Mouse (Mus musculus): ENCODE measurements at regions not wholly inside any gene's neighbourhood (a gene's known extent, or its start where the extent isn't known, plus 50 kb on each side); places are given as distances from the start of the nearest gene placed in this dataset.

DNA sequence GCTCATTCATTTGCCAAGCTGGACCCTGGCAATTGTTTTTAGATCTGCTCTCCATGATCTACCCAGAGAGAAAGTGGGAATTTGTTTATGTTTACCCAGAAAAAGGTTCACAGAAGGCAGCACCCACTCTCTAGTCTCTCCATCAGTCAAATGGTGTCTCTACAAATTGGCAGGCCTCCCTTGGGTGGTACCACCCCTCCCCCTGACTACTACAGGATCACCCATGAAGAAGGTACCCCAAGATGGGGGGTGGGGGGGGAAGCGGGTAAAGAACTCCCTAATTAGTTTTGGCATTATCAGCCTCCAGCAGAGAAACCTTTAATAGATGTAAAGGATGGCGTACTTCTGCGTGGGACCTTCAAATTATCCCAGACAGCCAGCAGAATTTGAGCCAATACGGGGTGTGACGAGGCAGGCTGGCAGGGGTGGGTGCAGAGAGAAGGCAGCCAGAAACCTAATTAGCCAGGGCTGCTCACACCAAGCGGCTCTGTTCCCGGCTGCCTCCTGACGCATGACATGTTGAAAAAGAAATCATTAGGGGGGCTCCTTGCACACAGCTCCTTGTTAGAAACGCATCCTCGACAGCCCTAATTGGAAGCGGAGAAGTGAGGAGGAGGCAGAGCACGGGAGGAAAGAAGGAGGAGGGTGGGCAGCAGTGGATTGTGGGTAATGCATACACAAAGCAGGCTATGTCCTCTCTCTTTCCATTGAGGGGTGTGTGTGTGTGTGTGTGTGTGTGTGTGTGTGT is 220.7 kb downstream of the Suds3 start:
- no peaks in the 10 kb centered on the region for H3K36me3 ChIP-seq (ENCODE audit: control insufficient read depth, insufficient read depth, low read length)
- ATAC-seq (ENCODE audit: insufficient number of reproducible peaks, low FRiP score, low TSS enrichment, low read depth) (no peak), DNase-seq (ENCODE audit: low spot score) (peak; percentile 26)
- no peak overlapping the region for H3K4me3 ChIP-seq (ENCODE audit: low read depth, low read length)
- H3K27me3 ChIP-seq (ENCODE audit: control insufficient read depth, insufficient read depth, low read length) = no peaks in the 10 kb centered on the region
- WGBS = 48% methylated on average over 12 of the region's 12 CpGs
- no peak overlapping the region for H3K27ac ChIP-seq (replicated peaks; ENCODE audit: low read depth, low read length)
- H3K9me3 ChIP-seq (ENCODE audit: control insufficient read depth, low read length) = no peaks in the 10 kb centered on the region
- no peak overlapping the region for H3K9ac ChIP-seq (ENCODE audit: low read length)
- H3K4me1 ChIP-seq (ENCODE audit: control insufficient read depth, insufficient read depth, low read length) = no peaks in the 10 kb centered on the region
- no peak overlapping the region for H3K4me2 ChIP-seq (ENCODE audit: low read depth, severe bottlenecking)

DNA sequence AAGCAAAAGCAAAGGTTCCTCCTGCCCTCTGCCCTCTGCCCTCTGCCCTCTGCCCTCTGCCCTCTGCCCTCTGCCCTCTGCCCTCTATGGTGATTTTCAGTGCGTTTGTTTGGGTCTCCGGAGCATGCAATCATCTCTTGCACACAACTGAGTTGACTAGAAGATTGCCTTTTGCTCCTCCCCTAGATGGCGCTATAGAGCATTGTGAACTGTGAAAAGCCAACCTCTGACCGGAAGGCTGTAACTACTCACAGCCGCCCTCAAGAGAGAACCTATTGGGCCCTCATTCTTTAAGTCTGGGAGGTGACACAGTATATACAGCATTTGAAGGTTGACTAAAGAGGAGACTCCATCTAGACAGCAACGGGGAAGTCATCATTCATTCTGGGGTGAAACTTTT is 221.3 kb downstream of the Suds3 start:
- DNase-seq (ENCODE audit: low spot score) (no peak), ATAC-seq (ENCODE audit: insufficient number of reproducible peaks, low FRiP score, low TSS enrichment, low read depth) (no peak)
- WGBS = 78% methylated on average over 6 of the region's 6 CpGs

DNA sequence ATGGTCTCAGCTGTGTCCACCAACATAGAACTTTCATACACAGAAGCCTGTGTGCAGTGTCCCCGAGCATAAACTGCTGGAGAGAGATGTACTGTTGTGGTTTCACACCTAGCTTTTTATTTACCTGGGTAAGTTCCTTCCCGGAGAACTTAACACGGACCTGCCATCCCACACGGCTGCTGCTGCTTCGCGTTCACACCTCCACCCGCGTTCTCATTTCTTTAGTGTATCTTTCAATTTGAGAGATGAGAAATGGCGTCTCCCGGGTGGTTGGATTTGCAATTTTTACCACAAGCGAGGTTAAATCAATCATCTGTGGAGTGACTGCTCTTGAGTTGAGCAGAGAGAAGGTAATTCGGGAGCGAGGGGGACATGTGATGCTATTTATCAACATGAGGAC is 223.0 kb downstream of the Suds3 start:
- Histone ChIP-seq H3K9ac (ENCODE audit: low read length) (no peak overlapping the region), H3K4me2 (ENCODE audit: low read depth, severe bottlenecking) (no peak overlapping the region), H3K27me3 (ENCODE audit: control insufficient read depth, insufficient read depth, low read length) (no peaks in the 10 kb centered on the region), H3K36me3 (ENCODE audit: control insufficient read depth, insufficient read depth, low read length) (no peaks in the 10 kb centered on the region), H3K9me3 (ENCODE audit: control insufficient read depth, low read length) (no peaks in the 10 kb centered on the region), H3K4me1 (ENCODE audit: control insufficient read depth, insufficient read depth, low read length) (no peaks in the 10 kb centered on the region), H3K4me3 (ENCODE audit: low read depth, low read length) (no peak overlapping the region), H3K27ac (replicated peaks; ENCODE audit: low read depth, low read length) (no peak overlapping the region)
- 86% methylated on average over 13 of the region's 13 CpGs for WGBS
- no peak for DNase-seq (ENCODE audit: low spot score)
- ATAC-seq (ENCODE audit: insufficient number of reproducible peaks, low FRiP score, low TSS enrichment, low read depth) = no peak

More for the DNA sequence above, 221.3 kb downstream of the Suds3 start:
- Histone ChIP-seq H3K9me3 (ENCODE audit: control insufficient read depth, low read length) (no peaks in the 10 kb centered on the region), H3K9ac (ENCODE audit: low read length) (no peak overlapping the region), H3K27ac (replicated peaks; ENCODE audit: low read depth, low read length) (no peak overlapping the region), H3K36me3 (ENCODE audit: control insufficient read depth, insufficient read depth, low read length) (no peaks in the 10 kb centered on the region), H3K4me1 (ENCODE audit: control insufficient read depth, insufficient read depth, low read length) (no peaks in the 10 kb centered on the region), H3K27me3 (ENCODE audit: control insufficient read depth, insufficient read depth, low read length) (no peaks in the 10 kb centered on the region), H3K4me2 (ENCODE audit: low read depth, severe bottlenecking) (no peak overlapping the region), H3K4me3 (ENCODE audit: low read depth, low read length) (no peak overlapping the region)

DNA sequence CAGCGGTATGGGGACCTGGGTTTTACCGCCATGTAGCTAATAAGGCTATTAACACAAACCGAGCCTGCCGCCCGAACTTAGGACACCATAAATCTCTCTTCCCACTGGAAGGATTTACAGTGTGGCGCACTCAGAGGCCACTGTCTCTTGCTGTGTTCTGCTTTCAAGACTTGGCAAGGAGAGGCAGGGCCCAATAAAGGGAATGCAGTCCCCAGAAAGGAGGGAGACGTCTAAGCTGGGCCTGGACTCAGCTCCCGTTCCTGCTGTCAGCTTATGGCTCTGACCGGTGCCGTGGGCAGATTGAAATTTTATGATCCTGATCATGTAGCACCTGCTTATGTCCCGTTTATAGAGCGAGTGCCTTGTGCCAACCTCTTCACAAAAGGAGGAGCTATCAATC is 226.7 kb downstream of the Suds3 start:
- WGBS = 36% methylated on average over 12 of the region's 12 CpGs
- H3K4me2 ChIP-seq (ENCODE audit: low read depth, severe bottlenecking) = no peak overlapping the region
- no peaks in the 10 kb centered on the region for H3K27me3 ChIP-seq (ENCODE audit: control insufficient read depth, insufficient read depth, low read length)
- H3K4me3 ChIP-seq (ENCODE audit: low read depth, low read length) = no peak overlapping the region
- H3K9ac ChIP-seq (ENCODE audit: low read length) = no peak overlapping the region
- H3K9me3 ChIP-seq (ENCODE audit: control insufficient read depth, low read length) = no peaks in the 10 kb centered on the region
- no peaks in the 10 kb centered on the region for H3K36me3 ChIP-seq (ENCODE audit: control insufficient read depth, insufficient read depth, low read length)
- ATAC-seq (ENCODE audit: insufficient number of reproducible peaks, low FRiP score, low TSS enrichment, low read depth) (no peak), DNase-seq (ENCODE audit: low spot score) (no peak)
- H3K27ac ChIP-seq (replicated peaks; ENCODE audit: low read depth, low read length) = no peak overlapping the region
- H3K4me1 ChIP-seq (ENCODE audit: control insufficient read depth, insufficient read depth, low read length) = no peaks in the 10 kb centered on the region

DNA sequence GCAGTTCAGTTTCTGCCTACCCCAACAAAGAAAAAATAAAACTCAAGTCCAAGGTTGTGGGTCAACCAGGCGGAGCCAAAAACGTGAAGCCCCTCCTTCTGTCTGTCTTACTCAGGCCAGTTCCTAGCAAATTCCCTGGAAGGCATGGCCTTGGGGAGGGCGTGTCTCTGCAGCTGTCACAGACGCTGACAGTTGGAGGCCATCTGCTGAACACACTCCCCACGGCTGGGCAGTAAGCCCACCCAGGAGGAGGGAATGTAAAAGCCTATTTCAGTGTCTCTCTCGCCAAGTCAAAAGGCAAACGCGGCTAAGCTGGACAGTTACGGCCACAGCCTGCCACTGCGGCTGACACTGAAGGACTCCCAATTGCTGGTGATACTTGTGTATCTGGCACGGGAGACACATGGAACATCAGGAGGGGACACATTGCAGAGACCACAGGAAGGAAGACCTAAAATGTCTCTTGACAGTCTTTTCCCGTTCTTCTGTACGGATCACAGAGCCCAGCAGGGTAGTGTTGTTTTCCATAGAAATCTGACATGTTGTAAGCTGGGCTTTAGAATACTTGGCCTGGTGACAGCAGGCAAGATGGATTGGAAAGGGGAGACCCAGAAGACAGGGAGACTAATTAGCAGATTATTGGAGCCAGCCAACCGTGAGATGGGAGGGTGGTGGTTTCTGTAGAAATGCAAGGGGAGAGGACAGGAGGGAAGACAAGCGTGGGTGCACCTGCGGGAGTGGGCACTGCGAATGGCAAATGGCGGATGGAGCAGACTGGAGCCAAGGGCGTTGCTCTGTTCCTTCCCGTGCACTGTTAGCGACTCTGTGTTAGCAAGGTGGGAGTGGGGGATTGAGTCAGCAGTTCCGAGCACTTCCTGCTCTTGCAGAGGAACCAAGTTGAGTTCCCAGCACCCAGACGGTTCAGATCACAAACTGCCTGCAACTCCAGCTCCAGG is 229.5 kb downstream of the Suds3 start:
- no peak overlapping the region for H3K27ac ChIP-seq (replicated peaks; ENCODE audit: low read depth, low read length)
- ATAC-seq (ENCODE audit: insufficient number of reproducible peaks, low FRiP score, low TSS enrichment, low read depth) (no peak), DNase-seq (ENCODE audit: low spot score) (no peak)
- H3K4me3 ChIP-seq (ENCODE audit: low read depth, low read length) = no peak overlapping the region
- H3K9ac ChIP-seq (ENCODE audit: low read length) = no peak overlapping the region
- 64% methylated on average over 23 of the region's 23 CpGs for WGBS
- no peaks in the 10 kb centered on the region for H3K36me3 ChIP-seq (ENCODE audit: control insufficient read depth, insufficient read depth, low read length)
- H3K4me1 ChIP-seq (ENCODE audit: control insufficient read depth, insufficient read depth, low read length) = no peaks in the 10 kb centered on the region
- H3K4me2 ChIP-seq (ENCODE audit: low read depth, severe bottlenecking) = no peak overlapping the region
- no peaks in the 10 kb centered on the region for H3K9me3 ChIP-seq (ENCODE audit: control insufficient read depth, low read length)
- no peaks in the 10 kb centered on the region for H3K27me3 ChIP-seq (ENCODE audit: control insufficient read depth, insufficient read depth, low read length)

DNA sequence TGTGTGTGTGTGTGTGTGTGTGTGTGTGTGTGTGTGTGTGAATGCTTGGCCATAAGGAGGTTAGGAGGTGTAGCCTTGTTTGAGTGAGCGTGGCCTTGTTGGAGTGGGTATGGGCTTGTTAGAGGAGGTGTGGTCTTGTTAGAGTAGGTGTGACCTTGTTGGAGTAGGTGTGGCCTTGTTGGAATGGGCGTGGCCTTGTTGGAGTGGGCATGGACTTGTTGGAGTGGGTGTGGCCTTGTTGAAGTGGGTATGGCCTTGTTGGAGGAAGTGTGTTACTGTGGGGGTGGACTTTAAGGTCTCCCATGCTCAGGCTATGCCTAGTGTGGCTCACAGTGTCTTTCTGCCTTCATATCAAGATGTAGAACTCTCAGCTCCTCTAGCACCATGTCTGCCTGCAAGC is 236.2 kb downstream of the Suds3 start:
- Histone ChIP-seq H3K27ac (replicated peaks; ENCODE audit: low read depth, low read length) (no peak overlapping the region), H3K27me3 (ENCODE audit: control insufficient read depth, insufficient read depth, low read length) (no peaks in the 10 kb centered on the region), H3K36me3 (ENCODE audit: control insufficient read depth, insufficient read depth, low read length) (no peaks in the 10 kb centered on the region), H3K4me1 (ENCODE audit: control insufficient read depth, insufficient read depth, low read length) (no peaks in the 10 kb centered on the region), H3K4me2 (ENCODE audit: low read depth, severe bottlenecking) (no peak overlapping the region), H3K9me3 (ENCODE audit: control insufficient read depth, low read length) (no peaks in the 10 kb centered on the region), H3K4me3 (ENCODE audit: low read depth, low read length) (no peak overlapping the region), H3K9ac (ENCODE audit: low read length) (no peak overlapping the region)
- ATAC-seq (ENCODE audit: insufficient number of reproducible peaks, low FRiP score, low TSS enrichment, low read depth) (no peak), DNase-seq (ENCODE audit: low spot score) (no peak)
- 81% methylated on average over 2 of the region's 2 CpGs for WGBS

DNA sequence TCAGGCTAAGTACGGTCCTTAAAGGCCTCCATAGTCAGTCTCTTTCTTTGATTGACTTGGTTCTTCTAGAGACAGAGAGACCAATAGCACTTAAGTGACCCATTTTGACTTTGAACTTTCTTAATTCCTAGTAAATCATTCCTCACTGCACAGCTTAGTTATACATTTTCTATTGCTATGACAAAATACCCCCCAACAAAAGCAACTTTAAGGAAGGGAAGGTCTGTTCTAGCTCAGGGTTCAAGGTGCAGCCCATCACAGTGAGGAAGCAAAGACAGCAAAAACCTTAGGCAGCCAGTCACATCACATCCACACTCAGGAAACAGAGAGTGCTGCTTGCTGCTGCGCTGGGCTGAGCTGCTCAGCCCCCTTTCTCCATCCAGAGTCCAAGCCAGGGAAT is 241.0 kb downstream of the Suds3 start:
- H3K36me3 ChIP-seq (ENCODE audit: control insufficient read depth, insufficient read depth, low read length) = no peaks in the 10 kb centered on the region
- no peak for ATAC-seq (ENCODE audit: insufficient number of reproducible peaks, low FRiP score, low TSS enrichment, low read depth)
- no peaks in the 10 kb centered on the region for H3K27me3 ChIP-seq (ENCODE audit: control insufficient read depth, insufficient read depth, low read length)
- H3K4me1 ChIP-seq (ENCODE audit: control insufficient read depth, insufficient read depth, low read length) = no peaks in the 10 kb centered on the region
- H3K27ac ChIP-seq (replicated peaks; ENCODE audit: low read depth, low read length) = no peak overlapping the region
- H3K9me3 ChIP-seq (ENCODE audit: control insufficient read depth, low read length) = no peaks in the 10 kb centered on the region
- no peak overlapping the region for H3K4me2 ChIP-seq (ENCODE audit: low read depth, severe bottlenecking)
- 83% methylated on average over 2 of the region's 2 CpGs for WGBS
- H3K4me3 ChIP-seq (ENCODE audit: low read depth, low read length) = no peak overlapping the region
- DNase-seq (ENCODE audit: low spot score) = no peak
- no peak overlapping the region for H3K9ac ChIP-seq (ENCODE audit: low read length)

DNA sequence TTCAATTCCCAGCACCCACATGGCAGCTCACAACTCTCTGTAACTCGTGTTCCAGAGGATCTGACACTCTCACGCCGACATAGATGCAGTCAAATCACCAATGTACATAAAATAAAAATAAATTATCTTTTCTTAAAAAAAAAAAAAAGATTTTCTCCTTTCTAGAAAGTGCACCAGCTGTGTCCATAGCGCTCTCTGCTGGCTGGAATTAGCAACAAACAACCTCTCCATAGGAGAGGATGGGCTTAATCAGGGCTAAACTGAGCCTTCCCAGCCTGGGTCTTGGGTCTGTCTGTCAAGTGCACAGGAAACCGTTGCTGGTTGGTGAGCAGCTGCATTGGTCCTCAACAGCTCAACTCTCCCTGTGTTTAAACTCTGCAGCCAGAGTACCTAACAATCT is 247.8 kb downstream of the Suds3 start:
- H3K9me3 ChIP-seq (ENCODE audit: control insufficient read depth, low read length) = no peaks in the 10 kb centered on the region
- H3K4me1 ChIP-seq (ENCODE audit: control insufficient read depth, insufficient read depth, low read length) = no peaks in the 10 kb centered on the region
- no peak overlapping the region for H3K9ac ChIP-seq (ENCODE audit: low read length)
- no peak for DNase-seq (ENCODE audit: low spot score)
- H3K4me3 ChIP-seq (ENCODE audit: low read depth, low read length) = no peak overlapping the region
- 83% methylated on average over 5 of the region's 5 CpGs for WGBS
- no peak for ATAC-seq (ENCODE audit: insufficient number of reproducible peaks, low FRiP score, low TSS enrichment, low read depth)
- H3K4me2 ChIP-seq (ENCODE audit: low read depth, severe bottlenecking) = no peak overlapping the region
- no peak overlapping the region for H3K27ac ChIP-seq (replicated peaks; ENCODE audit: low read depth, low read length)
- H3K27me3 ChIP-seq (ENCODE audit: control insufficient read depth, insufficient read depth, low read length) = no peaks in the 10 kb centered on the region
- H3K36me3 ChIP-seq (ENCODE audit: control insufficient read depth, insufficient read depth, low read length) = no peaks in the 10 kb centered on the region

Data from limb, embryonic 11.5 days (tissue).